Mouse (Mus musculus) liver, postnatal 0 days (tissue): ENCODE measurements at regions not wholly inside any gene's neighbourhood (a gene's known extent, or its start where the extent isn't known, plus 50 kb on each side); places are given as distances from the start of the nearest gene placed in this dataset.

Experiments used
- CTCF ChIP-seq: sonication (generic); IDR thresholded peaks from 2 replicates; pipeline ENCODE4 v1.5.1; 2016; ENCODE audit warnings: antibody characterized with exemption, low read depth
- EP300 ChIP-seq: IDR thresholded peaks from 2 replicates; pipeline ENCODE4 v1.6.1; 2016; ENCODE audit warnings: antibody characterized with exemption, low read depth, mild to moderate bottlenecking

- no peak for TF ChIP-seq CTCF
- TF ChIP-seq EP300, result no peak
Measured at GRCm38 (mm10) chr2:72612221-72612620, 136.3 kb downstream of the Cdca7 start.
